Mouse (Mus musculus): ENCODE measurements around the gene P4ha1.

The P4ha1 gene

DNA sequence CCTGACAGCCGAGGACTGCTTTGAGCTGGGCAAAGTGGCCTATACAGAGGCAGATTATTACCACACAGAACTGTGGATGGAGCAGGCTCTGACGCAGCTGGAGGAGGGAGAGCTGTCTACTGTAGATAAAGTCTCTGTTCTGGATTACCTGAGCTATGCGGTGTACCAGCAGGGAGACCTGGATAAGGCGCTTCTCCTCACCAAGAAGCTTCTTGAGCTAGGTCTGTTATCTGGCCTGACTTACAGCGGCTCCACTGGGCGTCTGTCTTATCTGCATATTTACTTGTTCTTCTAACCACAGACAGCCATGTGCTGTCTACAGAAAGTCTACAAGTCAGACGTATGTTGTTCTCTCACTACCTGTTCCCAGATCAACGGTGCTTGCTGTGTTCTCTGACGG, 25.1 kb downstream of the P4ha1 start:
- ChIA-PET POLR2A (interaction anchor here in 2 of 4 experiments (1.0 to 1.6 kb wide), 3 partner anchors 17 to 27 kb away, joined by 3 to 7 read pairs (median 4); partner anchors contain the start of gene P4ha1 (in 1 of the 2)), CTCF (interaction anchor here in 1 of 4 experiments (0.9 kb wide), 1 partner anchor 11 kb away, joined by 3 read pairs; no protein-coding TSS in a partner anchor)

DNA sequence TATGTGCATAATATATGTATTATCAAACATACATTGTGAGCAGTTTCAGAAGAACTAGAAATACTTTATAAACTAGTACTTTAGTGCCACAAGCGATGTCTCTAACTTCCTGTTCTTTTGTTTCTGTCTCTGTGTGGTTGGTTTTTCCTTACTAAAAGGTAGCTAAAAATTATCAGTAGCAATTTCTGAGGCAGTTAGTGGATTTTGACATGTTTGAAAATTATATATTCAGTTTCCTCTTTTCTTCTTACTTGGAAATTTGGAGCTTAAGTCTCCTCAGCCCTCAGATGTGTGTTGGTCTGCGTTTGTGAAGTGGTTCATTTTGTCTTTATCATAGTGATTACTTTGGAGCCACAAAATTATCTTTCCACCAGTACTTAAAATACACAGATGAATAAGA, 26.4 kb downstream of the P4ha1 start:
- ChIA-PET CTCF (no interaction called here), POLR2A (interaction anchor here in 1 of 4 experiments (0.8 kb wide), 1 partner anchor 32 kb away, joined by 3 read pairs; no protein-coding TSS in a partner anchor)

DNA sequence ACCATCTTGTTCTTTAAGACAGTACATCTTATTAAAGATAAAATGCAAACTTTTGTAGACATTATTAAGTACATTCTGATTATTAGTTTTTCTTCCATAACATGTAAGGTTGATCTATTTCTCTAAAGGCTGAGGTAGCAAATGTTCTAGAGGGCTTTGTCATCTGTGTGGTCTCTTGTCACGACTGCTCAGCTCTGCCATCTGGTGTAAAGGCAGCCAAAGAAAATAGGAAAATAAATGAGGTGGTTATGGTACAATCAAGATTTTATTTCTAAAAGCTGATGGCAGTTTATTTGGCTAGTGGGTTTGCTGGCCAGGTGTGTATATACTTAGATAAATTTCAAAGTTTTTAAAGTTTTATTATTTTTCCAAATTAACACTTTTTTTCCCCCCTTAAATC, 30.0 kb downstream of the P4ha1 start:
- ChIA-PET POLR2A (no interaction called here), CTCF (no interaction called here)

DNA sequence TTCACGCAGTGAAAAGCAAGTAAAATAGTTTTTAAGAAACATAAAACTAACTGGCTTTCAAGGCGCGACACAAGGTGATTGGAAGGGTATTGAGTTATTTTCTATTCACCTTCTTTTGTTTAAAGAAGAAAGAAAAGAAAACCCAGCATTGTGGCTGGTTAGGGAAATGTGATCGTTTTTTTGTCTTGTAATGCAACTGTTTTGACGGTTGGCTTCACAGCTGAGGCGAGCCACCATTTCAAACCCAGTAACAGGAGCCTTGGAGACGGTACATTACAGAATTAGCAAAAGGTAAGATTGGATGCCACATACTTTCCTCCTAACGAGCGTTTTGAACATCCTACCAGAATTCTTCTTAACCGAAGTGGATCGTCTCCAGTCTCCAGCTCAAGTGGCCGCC, 31.0 kb downstream of the P4ha1 start:
- ChIA-PET CTCF (interaction anchor here in 1 of 4 experiments (0.5 to 1.8 kb wide), 3 partner anchors 15 to 61 kb away, joined by 3 to 8 read pairs (median 4); partner anchors contain the start of gene P4ha1), POLR2A (interaction anchor here in 3 of 4 experiments (0.7 to 2.3 kb wide), 5 partner anchors 22 to 31 kb away, joined by 3 to 17 read pairs (median 5); partner anchors contain the start of gene P4ha1 (in 3 of the 3))

DNA sequence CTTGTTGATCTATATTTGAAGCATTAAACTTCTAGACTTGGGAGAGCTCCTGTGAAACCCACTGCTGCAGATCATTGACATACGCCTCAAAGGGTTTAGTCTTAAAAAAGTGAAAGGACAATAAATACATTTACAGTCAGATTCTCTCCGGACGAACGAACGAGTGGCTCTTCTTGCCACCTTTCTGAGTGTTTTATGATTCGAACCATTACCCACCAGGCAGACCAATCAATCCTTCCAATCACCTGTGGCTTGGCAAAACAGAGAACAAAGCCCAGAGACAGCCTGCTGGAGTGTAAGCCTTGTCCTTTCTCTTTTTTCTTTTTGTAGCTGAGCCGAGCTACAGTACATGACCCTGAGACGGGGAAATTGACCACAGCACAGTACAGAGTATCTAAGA, 31.9 kb downstream of the P4ha1 start:
- CTCF ChIA-PET: interaction anchor here in 1 of 4 experiments (1.8 kb wide), 2 partner anchors 14 to 31 kb away, joined by 3 to 8 read pairs; partner anchors contain the start of gene P4ha1
- POLR2A ChIA-PET: interaction anchor here in 3 of 4 experiments (0.8 to 2.3 kb wide), 7 partner anchors 12 to 260 kb away, joined by 3 to 17 read pairs (median 4); partner anchors contain the start of genes P4ha1 (in 3 of the 3), Sept10 (in 1 of the 3) and Sowahc (in 1 of the 3)

DNA sequence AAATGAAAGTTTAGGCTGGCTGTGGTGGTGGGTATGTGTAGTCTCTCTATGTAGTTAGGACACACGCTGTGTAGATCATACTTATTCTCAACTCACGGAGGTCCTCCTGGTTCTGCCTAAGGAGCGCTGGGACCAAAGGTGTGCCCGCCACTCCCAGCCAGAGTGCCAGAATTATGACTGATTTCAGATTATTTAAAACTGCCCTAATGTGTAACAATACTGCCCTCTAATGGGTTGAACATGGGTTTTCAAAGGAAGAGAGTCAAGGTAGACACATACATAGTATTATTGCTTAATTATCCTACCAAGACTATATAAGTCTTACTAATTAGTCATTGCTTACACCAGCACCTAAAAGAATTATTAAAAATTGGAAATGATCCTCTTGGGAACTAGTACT, 35.6 kb downstream of the P4ha1 start:
- CTCF ChIA-PET: interaction anchor here in 2 of 4 experiments (0.6 to 1.1 kb wide), 3 partner anchors 11 to 459 kb away, joined by 3 to 5 read pairs (median 3); no protein-coding TSS in a partner anchor
- POLR2A ChIA-PET: no interaction called here

DNA sequence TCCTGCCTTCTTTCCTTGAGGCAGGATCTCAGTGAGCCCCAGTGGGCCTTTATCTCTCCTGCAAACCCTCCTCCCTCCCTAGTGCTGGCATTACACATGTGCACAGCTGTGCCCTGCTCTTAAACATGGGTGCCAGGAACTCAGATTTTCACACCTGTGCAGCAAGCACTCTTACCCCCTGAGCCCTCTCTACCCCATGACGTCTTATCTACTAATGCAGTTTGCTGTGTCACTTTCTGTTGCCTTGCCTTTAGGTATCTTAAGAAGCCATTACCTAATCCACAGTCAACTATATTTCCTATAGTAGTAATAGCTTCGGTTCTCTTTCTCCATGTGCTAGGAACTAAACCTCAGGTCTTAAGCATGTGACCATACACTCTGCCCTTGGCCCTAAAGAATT, 40.1 kb downstream of the P4ha1 start:
- ChIA-PET CTCF (no interaction called here), POLR2A (no interaction called here)

DNA sequence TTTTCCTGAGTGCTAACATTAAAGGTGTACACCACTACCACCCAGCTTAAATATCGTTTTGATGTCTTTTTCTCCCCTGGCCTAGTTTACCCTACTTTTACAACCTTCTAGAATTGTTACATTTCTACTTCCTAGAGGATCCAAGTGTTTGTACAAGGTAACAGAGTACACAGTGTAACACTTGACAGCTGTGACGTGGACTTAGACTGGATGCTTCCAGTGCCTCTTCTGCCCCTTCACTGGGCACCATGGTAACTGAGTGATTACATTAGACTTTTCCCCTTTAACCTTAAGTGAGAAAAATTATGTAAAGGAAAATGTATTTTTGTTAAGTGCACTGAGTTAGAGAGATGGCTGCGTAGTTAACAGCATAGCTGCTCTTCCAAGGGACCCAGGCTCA, 41.5 kb downstream of the P4ha1 start:
- CTCF ChIA-PET: no interaction called here
- POLR2A ChIA-PET: interaction anchor here in 1 of 4 experiments (1.7 kb wide), 1 partner anchor 16 kb away, joined by 4 read pairs; no protein-coding TSS in a partner anchor

DNA sequence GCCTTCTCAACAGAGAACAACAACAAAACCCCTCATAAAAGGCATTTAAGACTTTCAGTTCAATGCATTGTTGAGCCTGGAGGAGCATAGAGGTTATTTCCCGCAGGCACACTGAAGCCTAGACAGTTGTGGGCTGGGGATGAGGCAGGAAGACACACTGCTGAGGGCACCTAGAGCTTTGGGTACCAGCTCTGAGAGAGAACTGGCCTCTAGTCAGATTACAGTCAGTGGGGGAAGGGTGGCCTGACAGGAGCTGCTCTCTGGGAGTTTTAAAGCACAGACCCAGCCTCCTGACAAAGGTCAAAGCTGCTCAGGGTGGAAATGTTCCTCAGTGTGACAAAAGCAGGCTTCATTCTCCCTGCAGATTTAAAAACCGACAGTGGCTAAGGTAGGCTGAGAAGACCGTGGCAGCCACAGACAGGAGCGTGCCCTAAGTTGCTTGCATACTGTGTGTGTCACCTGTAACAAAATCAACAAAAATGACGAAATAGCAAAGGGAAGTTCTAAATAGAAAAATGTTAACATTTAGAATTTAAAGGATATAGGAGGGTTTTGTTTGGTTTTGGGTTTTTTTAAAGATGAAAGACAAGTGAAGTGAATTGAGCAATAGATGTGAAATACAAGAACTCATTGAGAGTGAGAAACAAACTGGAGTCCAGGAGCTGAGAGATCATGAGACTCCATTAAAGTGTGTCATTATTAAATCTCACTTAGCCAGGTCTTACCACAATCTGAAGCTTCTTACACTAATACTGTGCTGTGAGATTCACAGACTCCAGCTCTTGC, 42.9 kb downstream of the P4ha1 start:
- ChIA-PET CTCF (interaction anchor here in 2 of 4 experiments (0.5 to 1.1 kb wide), 2 partner anchors 13 to 31 kb away, joined by 3 read pairs; no protein-coding TSS in a partner anchor), POLR2A (interaction anchor here in 2 of 4 experiments (1.0 to 1.7 kb wide), 4 partner anchors 18 to 43 kb away, joined by 3 to 4 read pairs (median 4); partner anchors contain the start of gene P4ha1 (in 1 of the 2))

DNA sequence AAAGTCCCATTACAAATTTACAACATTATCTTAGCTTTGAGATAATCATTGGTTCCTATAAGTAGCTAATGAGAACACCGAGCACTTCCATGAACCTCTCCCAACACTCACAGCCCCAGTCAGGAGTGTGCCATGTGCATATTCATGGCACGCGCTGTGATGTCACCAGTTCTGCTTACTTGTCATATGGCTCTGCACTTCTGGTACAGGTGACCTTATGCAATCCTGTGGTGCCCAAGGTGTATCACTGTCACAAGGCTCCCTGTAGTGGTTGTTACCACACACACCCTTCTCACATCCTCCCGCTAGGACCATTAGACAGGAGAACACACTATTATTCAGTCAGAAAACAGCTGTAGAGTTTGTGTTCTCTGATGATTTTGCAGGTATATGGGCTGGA, 43.6 kb downstream of the P4ha1 start:
- ChIA-PET POLR2A (interaction anchor here in 1 of 4 experiments (1.0 to 1.4 kb wide), 4 partner anchors 11 to 542 kb away, joined by 3 to 4 read pairs (median 4); partner anchors contain the start of gene P4ha1), CTCF (no interaction called here)

DNA sequence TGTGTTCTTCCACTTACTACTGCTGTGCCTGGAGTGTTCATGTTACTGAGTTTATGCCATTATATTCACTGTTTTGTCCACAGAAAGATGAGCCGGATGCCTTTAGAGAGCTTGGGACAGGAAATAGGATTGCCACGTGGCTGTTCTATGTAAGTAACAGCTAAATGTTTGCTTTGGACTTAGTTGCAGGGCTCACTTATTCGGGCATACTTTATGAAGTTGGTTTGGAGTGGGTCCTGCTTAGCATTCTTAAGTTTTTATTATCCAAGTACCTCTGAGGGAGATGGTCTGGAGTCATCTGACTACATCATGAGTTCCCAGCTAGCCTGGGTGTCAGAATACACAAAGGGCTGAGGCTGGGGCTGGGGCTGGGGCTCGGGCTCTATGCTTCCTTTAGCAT, 44.1 kb downstream of the P4ha1 start:
- CTCF ChIA-PET: no interaction called here
- POLR2A ChIA-PET: interaction anchor here in 1 of 4 experiments (1.2 to 1.4 kb wide), 3 partner anchors 12 to 541 kb away, joined by 3 to 4 read pairs (median 4); partner anchors contain the start of gene P4ha1

DNA sequence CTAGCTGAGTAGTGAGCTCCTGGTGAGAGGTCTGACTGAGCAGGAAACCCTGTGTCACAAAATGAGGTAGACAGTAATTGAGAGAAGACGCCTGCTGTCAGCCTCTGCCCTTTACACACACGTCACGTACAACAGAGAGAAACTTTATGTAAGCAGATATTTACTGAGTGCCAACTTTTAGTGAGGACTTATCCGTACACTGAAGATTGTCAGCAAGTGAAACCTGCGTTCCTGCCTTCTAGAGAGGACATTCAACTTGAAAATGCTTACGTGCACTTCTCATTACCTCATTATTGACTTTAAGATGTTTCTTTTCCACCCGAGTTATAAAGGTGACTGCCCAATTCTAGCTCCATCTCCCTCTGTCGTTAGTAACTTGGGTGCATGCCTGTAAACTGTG, 45.6 kb downstream of the P4ha1 start:
- ChIA-PET CTCF (interaction anchor here in 1 of 4 experiments (1.1 kb wide), 1 partner anchor 14 kb away, joined by 3 read pairs; no protein-coding TSS in a partner anchor), POLR2A (interaction anchor here in 2 of 4 experiments (0.6 to 1.1 kb wide), 4 partner anchors 17 to 45 kb away, joined by 3 read pairs; no protein-coding TSS in a partner anchor)

DNA sequence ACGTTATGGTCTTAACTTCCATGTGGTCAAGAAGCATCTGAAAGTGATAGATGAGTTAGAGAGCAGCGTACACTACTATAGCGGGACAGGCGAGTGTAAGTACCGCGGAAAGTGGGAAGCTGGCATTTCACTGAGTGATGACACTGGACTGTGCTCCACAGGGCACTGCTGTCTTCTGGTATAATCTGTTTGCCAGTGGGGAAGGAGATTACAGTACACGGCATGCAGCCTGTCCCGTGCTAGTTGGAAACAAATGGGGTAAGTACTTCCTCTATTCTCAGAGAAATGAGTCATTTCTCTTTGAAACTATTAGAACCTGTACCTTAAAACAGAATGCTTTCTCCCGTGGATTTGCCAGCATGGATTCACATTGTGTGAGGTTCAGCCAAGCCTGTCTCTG, 46.3 kb downstream of the P4ha1 start:
- ChIA-PET POLR2A (no interaction called here), CTCF (interaction anchor here in 1 of 4 experiments (1.1 kb wide), 1 partner anchor 15 kb away, joined by 3 read pairs; no protein-coding TSS in a partner anchor)

DNA sequence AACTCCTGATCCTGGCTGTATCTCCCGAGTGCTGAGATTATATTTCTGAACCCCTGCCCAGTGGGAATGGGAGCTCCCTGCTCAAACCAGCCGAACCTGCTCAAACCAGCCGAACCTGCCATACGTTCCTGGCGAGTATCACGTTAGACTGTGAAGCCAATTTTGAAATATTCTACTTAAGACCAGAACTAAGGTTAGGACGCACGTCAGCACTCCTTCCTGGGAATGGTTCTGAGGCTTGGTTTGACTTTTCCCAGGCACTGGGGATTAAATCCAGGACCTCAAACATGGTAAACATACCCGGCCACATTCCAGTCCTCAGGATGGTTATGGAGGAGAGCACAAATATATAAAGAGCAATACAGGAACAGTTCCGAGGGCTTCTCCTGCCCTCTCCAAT, 54.8 kb downstream of the P4ha1 start:
- ChIA-PET POLR2A (interaction anchor here in 2 of 4 experiments (0.7 to 1.6 kb wide), 2 partner anchors 20 to 55 kb away, joined by 3 to 5 read pairs; partner anchors contain the start of gene P4ha1 (in 1 of the 2)), CTCF (interaction anchor here in 3 of 4 experiments (0.6 to 2.5 kb wide), 7 partner anchors 10 to 616 kb away, joined by 3 to 9 read pairs (median 6); partner anchors contain the start of gene P4ha1 (in 1 of the 3))

DNA sequence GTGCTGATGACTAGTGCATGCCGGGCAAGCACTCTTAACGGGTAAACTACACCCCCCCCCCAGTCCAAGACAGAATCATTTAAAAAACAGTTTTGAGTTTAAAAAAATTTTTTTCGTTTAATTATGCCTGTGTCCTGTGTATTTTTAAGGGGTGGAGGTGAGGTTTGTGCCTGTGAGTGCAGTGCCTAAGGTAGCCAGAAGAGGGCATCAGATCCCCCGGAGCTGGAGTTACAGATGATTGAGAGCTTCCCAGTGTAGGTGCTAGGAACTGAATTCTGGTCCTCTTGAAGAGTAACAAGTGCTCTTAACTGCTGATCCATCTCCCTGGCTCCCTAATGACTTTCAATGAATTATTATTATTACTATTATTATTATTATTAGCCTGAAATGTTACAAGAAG, 55.6 kb downstream of the P4ha1 start:
- ChIA-PET CTCF (interaction anchor here (0.6 to 2.5 kb wide), 22 partner anchors 9 to 921 kb away, joined by 3 to 10 read pairs (median 4); partner anchors contain the start of genes P4ha1 (in 1 of the 4) and Pla2g12b (in 1 of the 4)), POLR2A (interaction anchor here in 2 of 4 experiments (0.7 to 1.6 kb wide), 4 partner anchors 9 to 55 kb away, joined by 3 to 13 read pairs (median 5); partner anchors contain the start of gene P4ha1 (in 1 of the 2))

DNA sequence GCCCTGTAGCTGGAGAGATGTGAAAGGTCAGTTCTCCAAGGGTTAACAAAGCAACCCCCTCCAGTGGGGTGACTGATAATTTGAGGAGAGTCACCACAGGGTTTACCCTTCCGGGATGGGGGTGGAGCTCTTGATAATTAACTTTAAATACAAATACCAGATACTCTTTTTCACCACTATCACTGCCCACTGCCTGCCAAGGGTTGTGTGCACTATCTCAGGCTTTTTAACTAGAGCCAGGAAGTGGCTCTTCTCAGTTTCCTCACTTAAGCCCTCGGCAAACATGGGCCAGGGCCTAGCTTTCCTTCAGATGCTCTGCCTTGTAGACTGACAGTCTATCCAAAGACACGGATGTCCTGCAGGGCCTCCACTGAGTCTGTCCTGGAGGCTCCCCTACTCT, 56.8 kb downstream of the P4ha1 start:
- POLR2A ChIA-PET: interaction anchor here in 1 of 4 experiments (1.6 kb wide), 1 partner anchor 10 kb away, joined by 13 read pairs; no protein-coding TSS in a partner anchor
- CTCF ChIA-PET: interaction anchor here in 3 of 4 experiments (0.6 to 2.5 kb wide), 4 partner anchors 8 to 485 kb away, joined by 3 to 10 read pairs (median 6); no protein-coding TSS in a partner anchor

DNA sequence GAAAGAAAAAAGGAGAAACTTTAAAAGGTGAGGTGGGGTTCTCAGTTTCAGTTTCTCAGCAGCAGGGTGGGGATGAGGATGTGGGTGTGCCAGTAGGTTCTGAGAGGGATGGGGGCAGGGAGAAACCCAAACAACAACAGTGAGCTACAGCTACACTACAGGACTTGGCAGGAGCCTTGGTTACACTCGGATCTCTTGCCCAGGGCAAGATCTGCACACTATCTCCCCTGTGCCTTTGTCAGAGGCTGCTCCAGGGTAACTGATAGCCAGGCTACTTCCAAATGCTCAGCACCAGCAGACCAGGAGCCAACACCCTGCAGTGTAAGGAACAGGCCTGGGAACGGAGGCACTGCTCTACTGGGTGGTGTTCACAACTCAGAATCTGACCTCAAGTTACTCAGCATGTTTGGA, 57.3 kb downstream of the P4ha1 start:
- CTCF ChIA-PET: interaction anchor here in 3 of 4 experiments (0.6 to 2.0 kb wide), 4 partner anchors 33 to 485 kb away, joined by 3 to 10 read pairs (median 4); no protein-coding TSS in a partner anchor
- POLR2A ChIA-PET: interaction anchor here in 2 of 4 experiments (1.0 to 1.6 kb wide), 4 partner anchors 8 to 10 kb away, joined by 3 to 13 read pairs (median 3); no protein-coding TSS in a partner anchor

DNA sequence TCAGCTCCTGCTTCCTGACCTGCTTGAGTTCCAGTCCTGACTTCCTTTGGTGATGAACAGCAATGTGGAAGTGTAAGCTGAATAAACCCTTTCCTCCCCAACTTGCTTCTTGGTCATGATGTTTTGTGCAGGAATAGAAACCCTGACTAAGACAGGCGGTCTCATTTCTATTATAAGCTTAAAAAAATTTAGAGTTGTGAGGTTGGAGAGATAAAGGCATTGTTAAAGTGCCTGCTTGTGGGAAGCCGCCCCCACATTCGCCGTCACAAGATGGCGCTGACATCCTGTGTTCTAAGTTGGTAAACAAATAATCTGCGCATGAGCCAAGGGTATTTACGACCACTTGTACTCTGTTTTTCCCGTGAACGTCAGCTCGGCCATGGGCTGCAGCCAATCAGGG, 58.5 kb downstream of the P4ha1 start:
- POLR2A ChIA-PET: interaction anchor here in 2 of 4 experiments (0.6 to 1.5 kb wide), 5 partner anchors 7 to 260 kb away, joined by 3 read pairs; no protein-coding TSS in a partner anchor

More for the DNA sequence above, 58.5 kb downstream of the P4ha1 start:
- CTCF ChIA-PET: interaction anchor here in 1 of 4 experiments (1.3 kb wide), 1 partner anchor 483 kb away, joined by 4 read pairs; no protein-coding TSS in a partner anchor
